Mouse (Mus musculus) cerebral cortex, adult 2 months (tissue): Measurements from ENCODE around the gene Tbc1d22a.

Experiments used
- WGBS: fragments of 180-500 bp; shearing (Covaris S2); methylation state at CpG from one replicate; pipeline ENCODE4 v1.1.7; 2018; 5-methylcytosine and 5-hydroxymethylcytosine counted together

The Tbc1d22a gene

GRCm38 (mm10) chr15:86447251-86447650, 233.0 kb downstream of the Tbc1d22a start:
- WGBS: 97% methylated on average over 7 of the region's 7 CpGs

DNA sequence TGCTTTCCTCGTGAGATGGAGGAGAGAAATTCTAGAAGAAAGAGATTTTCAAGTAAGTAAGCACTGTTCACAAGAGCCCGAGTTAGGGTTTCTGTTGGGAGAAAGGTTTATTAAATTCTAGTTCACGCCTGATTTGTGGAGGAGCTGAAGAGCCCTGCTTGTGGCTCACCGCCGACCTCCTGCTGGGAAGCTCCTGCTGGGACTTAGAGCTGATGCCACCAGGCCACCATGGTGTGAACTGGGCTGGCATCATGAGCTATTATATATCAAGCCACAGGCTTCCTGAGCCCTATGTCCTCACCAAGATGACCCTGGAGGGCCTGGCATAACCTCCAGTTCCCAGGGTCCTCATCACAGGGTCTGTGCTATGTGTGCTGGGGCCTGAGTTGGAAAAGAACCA, 235.0 kb downstream of the Tbc1d22a start:
- 96% methylated on average over 5 of the region's 5 CpGs for WGBS

DNA sequence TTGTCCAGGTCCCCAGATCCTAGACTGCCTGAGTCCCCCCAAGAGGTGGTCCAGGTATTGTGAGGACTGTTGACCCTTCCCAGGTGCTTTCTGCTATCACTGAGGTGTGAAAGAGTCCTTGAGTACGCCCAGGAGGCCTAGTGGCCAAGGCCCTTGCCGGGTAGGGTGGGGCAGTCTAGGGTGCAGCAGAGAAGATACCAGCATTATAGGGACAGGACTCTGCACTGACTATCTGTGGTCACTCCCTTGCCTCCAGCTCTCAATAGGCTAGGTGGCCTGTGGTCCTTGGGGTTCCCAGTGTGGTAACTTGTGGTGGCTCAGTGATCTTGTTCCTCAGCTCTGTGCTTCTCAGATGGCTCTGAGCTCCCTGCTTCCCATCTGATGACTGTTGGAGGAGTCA, 235.5 kb downstream of the Tbc1d22a start:
- WGBS: 98% methylated on average over 2 of the region's 2 CpGs

DNA sequence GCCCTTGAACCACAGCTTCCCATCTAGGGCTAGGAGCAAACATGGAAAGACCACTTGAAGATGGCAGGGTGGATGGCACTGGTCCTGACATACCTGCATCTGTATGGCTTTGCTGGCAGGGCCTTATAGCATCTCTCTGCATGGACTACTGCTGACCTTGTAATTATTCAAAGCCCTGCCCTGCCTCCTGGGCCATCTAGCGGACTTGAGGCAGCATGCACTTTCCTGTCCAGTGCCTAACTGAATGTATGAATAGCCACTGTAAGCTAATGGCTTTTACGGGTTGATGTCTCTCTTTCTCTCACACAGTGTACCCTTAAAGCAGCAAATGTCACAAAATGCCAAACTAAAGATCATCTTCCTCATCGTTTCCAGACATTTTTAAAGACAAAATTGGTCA, 245.2 kb downstream of the Tbc1d22a start:
- 80% methylated on average over 3 of the region's 3 CpGs for WGBS

- WGBS: 69% methylated on average over 8 of the region's 8 CpGs
Measured at GRCm38 (mm10) chr15:86462636-86463035, 248.4 kb downstream of the Tbc1d22a start.

- 67% methylated on average over 7 of the region's 7 CpGs for WGBS
Measured at GRCm38 (mm10) chr15:86471136-86471535, 256.9 kb downstream of the Tbc1d22a start.

GRCm38 (mm10) chr15:86473473-86473872, 259.2 kb downstream of the Tbc1d22a start:
- 84% methylated on average over 11 of the region's 11 CpGs for WGBS

DNA sequence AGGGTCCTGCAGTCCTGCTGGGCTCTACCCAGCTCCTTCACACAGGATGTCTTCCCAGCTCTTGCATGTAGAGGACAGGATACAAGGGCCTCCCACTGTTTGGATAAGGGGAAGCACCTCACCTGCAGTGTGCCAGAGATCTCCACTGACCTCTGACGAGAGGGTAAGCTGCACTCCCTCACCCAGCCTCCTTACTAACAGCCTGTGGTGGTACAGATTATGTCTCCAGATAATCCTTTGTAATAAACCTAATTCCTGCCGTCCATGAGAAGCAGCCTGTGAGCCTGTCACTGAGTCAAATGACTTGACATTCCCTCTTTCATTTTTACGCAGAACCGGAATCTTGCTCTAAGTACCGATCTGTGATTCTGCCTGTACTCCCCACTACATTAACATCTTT, 260.7 kb downstream of the Tbc1d22a start:
- WGBS: 86% methylated on average over 5 of the region's 5 CpGs

- 66% methylated on average over 6 of the region's 6 CpGs for WGBS
Measured at GRCm38 (mm10) chr15:86476483-86476882, 262.2 kb downstream of the Tbc1d22a start.

DNA sequence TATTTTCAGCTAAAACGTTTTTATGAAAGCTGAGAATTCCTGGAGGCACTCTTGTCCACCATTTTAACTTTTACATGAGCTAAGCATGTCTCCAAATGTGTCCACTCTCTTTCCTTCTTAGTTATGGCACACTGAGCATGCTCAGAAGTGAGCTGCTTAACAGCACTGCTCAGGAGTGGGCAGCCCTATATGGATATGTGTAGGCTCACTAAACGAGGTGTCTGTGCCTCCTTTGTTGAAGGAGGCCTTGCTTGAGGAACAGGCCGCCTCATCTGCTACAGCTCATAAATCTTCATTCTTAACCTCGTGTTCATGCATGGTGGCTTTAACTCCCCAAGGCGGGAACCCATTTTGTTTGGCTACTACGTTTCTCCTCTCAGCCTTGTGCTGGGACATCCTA, 262.8 kb downstream of the Tbc1d22a start:
- WGBS: 62% methylated on average over 6 of the region's 6 CpGs

GRCm38 (mm10) chr15:86478685-86479502, 264.6 kb downstream of the Tbc1d22a start:
- 76% methylated on average over 13 of the region's 13 CpGs for WGBS

GRCm38 (mm10) chr15:86482362-86482761, 268.1 kb downstream of the Tbc1d22a start:
- WGBS: 91% methylated on average over 5 of the region's 5 CpGs

- WGBS: 74% methylated on average over 6 of the region's 6 CpGs
Measured at GRCm38 (mm10) chr15:86485815-86486214, 271.6 kb downstream of the Tbc1d22a start.

GRCm38 (mm10) chr15:86487359-86487758, 273.1 kb downstream of the Tbc1d22a start:
- 40% methylated on average over 5 of the region's 5 CpGs for WGBS

DNA sequence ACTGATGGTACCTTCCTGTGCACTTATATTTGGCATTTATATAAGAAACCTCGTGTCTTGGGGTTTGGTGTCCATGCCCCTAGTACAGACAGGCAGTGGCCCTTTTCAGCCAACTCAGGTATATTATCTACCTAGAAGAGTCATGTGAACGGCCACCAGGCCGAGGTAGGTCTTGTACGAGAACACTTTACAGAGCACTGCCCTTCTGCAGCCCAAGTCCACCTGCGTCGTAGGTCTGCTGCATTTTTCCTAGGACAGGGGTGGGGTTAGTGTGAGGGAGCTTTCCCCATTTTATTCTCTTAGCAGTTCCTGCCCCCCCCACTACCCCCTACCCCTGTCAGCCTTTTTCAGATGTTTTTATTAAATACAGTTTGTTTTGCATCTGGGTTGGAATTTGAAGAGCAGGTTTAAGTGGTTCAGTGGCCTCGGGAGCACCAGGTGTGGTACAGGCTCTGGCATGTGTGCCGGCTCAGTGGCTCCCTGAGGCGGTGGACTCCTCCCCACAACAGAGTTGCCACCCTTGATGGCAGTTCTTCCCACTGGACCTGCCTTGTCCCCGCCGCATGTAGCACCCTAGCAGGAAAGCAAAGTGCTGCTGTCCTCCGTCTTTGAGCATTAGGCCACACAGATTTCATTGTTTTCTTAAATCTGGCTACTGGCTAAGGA, 277.3 kb downstream of the Tbc1d22a start:
- 96% methylated on average over 12 of the region's 12 CpGs for WGBS

DNA sequence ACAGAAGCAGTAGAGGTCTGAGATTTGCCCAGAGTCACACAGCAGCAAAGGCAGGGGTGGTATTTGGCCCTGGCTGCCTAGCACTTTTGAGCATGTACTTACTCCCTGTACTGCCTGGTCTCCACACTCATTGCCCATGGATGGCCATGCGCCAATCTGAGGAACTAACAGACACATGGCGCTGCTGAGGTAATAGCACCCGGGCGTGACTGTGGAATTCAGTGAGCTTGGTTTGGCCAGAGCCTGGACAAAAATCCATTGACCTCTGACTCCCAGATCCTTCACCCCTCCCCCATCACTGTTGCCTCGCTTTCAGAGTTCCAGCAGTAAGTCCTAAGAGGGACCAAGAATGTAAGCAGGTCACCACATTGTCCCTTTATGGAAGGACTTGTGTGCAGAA, 278.4 kb downstream of the Tbc1d22a start:
- WGBS: 93% methylated on average over 5 of the region's 5 CpGs

GRCm38 (mm10) chr15:86496209-86496608, 281.9 kb downstream of the Tbc1d22a start:
- WGBS: 89% methylated on average over 4 of the region's 4 CpGs

DNA sequence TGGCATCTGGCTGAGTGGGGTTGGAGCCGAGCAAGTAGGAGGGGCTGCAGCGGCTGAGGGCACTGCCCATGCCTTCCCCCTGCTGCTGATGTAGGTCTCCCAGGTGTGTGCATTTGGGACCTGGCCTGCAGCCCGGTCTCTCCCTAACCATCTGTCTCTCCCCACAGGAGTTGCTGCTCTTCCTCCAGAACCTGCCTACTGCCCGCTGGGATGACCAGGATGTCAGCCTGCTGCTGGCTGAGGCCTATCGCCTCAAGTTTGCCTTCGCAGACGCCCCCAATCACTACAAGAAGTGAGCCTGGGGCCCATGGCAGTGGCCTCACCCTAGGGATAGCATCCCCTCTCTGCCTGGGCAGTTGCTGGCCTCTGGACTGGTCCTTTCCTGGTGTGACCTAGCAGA, 282.4 kb downstream of the Tbc1d22a start:
- WGBS: 97% methylated on average over 7 of the region's 7 CpGs

GRCm38 (mm10) chr15:86503413-86503812, 289.2 kb downstream of the Tbc1d22a start:
- WGBS: 67% methylated on average over 10 of the region's 10 CpGs

- 84% methylated on average over 4 of the region's 4 CpGs for WGBS
Measured at GRCm38 (mm10) chr15:86506666-86507065, 292.4 kb downstream of the Tbc1d22a start.

DNA sequence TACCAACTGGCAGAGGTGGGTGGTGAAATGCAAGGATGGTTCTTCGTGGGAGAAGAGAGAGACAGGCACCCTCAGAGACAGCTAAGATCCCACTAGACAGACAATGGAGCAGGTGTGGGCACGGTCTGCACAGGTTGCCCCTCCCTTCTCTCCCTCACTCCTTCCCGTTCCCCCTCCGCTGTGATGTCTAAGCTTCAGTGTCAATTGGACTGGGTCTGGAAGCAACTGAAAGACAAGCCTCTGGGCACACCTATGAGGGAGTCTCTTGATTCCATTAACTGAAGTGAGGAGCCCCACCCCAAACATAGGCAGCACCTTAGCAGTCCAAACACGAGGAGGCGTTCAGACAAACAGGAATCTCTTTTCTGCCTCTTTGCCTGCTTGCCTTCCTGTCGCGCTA, 293.3 kb downstream of the Tbc1d22a start:
- WGBS: 79% methylated on average over 8 of the region's 8 CpGs

GRCm38 (mm10) chr15:86508406-86509176, 294.3 kb downstream of the Tbc1d22a start:
- 71% methylated on average over 7 of the region's 7 CpGs for WGBS
